Mouse (Mus musculus) C2C12 (cell line): Measurements from ENCODE around the gene Shb.

ENCODE experiments used
- CEBPB ChIP-seq: IDR thresholded peaks from one replicate; pipeline ENCODE4 v1.6.1; 2011; ENCODE audit warnings: low read depth, mild to moderate bottlenecking, control low read depth, moderate library complexity
- CTCF ChIP-seq: IDR thresholded peaks from one replicate; pipeline ENCODE4 v1.5.1; 2011; ENCODE audit not compliant: control insufficient read depth, insufficient read depth, insufficient read length
- FOSL1 ChIP-seq: IDR thresholded peaks from one replicate; pipeline ENCODE4 v1.8.0; 2011; ENCODE audit warnings: mild to moderate bottlenecking, low read length; ENCODE audit not compliant: poor library complexity, insufficient read depth, severe bottlenecking
- MAX ChIP-seq: IDR thresholded peaks from one replicate; pipeline ENCODE4 v1.6.1; 2011; ENCODE audit warnings: mild to moderate bottlenecking, control low read depth
- MYOD1 ChIP-seq: IDR thresholded peaks from one replicate; pipeline ENCODE4 v1.6.1; 2011; ENCODE audit warnings: low read depth; ENCODE audit not compliant: control insufficient read depth, insufficient read length
- MYOG ChIP-seq: IDR thresholded peaks from one replicate; pipeline ENCODE4 v1.6.1; 2011; ENCODE audit not compliant: control insufficient read depth, insufficient read length; ENCODE audit errors: extremely low read depth
- USF1 ChIP-seq: IDR thresholded peaks from one replicate; pipeline ENCODE4 v1.6.1; 2011; ENCODE audit warnings: low read depth, mild to moderate bottlenecking, control low read depth, moderate library complexity

- no peak for TF ChIP-seq CTCF
- no peak for TF ChIP-seq MYOG
- TF ChIP-seq USF1: no peak
- peak; percentile 22 for TF ChIP-seq MAX
- TF ChIP-seq CEBPB: no peak
- no peak for TF ChIP-seq MYOD1
- no peak for TF ChIP-seq FOSL1
These were observed 2.2 kb downstream of the Shb start for GRCm38 (mm10) chr4:45529986-45530597.
